Mouse (Mus musculus): ENCODE data around the gene Fermt2.

The Fermt2 gene

GRCm38 (mm10) chr14:45430066-45430842 is 99.7 kb downstream of the Fermt2 start:
- no peak for DNase-seq

- peak; percentile 29 to 53 for DNase-seq
These were observed 106.7 kb downstream of the Fermt2 start for GRCm38 (mm10) chr14:45423220-45423619.

GRCm38 (mm10) chr14:45422371-45422770 is 107.5 kb downstream of the Fermt2 start:
- DNase-seq = no peak

- DNase-seq = no peak
These were observed 110.6 kb downstream of the Fermt2 start for GRCm38 (mm10) chr14:45419323-45419722.

GRCm38 (mm10) chr14:45418553-45418952 is 111.4 kb downstream of the Fermt2 start:
- DNase-seq = no peak

- DNase-seq = no peak
These were observed 113.7 kb downstream of the Fermt2 start for GRCm38 (mm10) chr14:45416265-45416664.
